Mouse (Mus musculus) MEL-GATA-1-ER (cell line): ENCODE results near the gene Pskh1.

Source experiments
- DNase-seq: peaks from one replicate; pipeline ENCODE4 v3.0.0-alpha.2; 2012; ENCODE audit warnings: low read depth; ENCODE audit errors: extremely low read depth

The Pskh1 gene

GRCm38 (mm10) chr8:105900180-105900940, at the start of gene Pskh1:
Pskh1 (plus strand) TSS chr8:105900441.
- peak; percentile 82 for DNase-seq

GRCm38 (mm10) chr8:105850611-105851010, 49.6 kb upstream of the Pskh1 start:
- no peak for DNase-seq

GRCm38 (mm10) chr8:105851651-105852143, 48.5 kb upstream of the Pskh1 start:
- peak; percentile 88 for DNase-seq

- no peak for DNase-seq
These were observed 48.0 kb upstream of the Pskh1 start for GRCm38 (mm10) chr8:105852146-105852729.

GRCm38 (mm10) chr8:105853178-105853577, 47.1 kb upstream of the Pskh1 start, which contains the start of gene Cenpt:
Cenpt (minus strand) TSS chr8:105853278.
- no peak for DNase-seq

GRCm38 (mm10) chr8:105854303-105854702, 45.9 kb upstream of the Pskh1 start:
- no peak for DNase-seq

GRCm38 (mm10) chr8:105854715-105855216, 45.5 kb upstream of the Pskh1 start, which contains the start of gene Thap11:
Thap11 (plus strand) TSS chr8:105855132.
- peak; percentile 86 for DNase-seq

GRCm38 (mm10) chr8:105855248-105856167, 44.7 kb upstream of the Pskh1 start:
- DNase-seq: no peak

GRCm38 (mm10) chr8:105856168-105856835, 43.9 kb upstream of the Pskh1 start:
- DNase-seq: no peak

- DNase-seq: peak; percentile 81
These were observed 41.7 kb upstream of the Pskh1 start for GRCm38 (mm10) chr8:105858495-105858894.

- DNase-seq: no peak
These were observed 40.9 kb upstream of the Pskh1 start for GRCm38 (mm10) chr8:105859314-105859713.

- DNase-seq: peak; percentile 98
These were observed 39.9 kb upstream of the Pskh1 start, which contains the start of gene Nutf2 for GRCm38 (mm10) chr8:105860143-105860981. Nutf2 (plus strand) TSS chr8:105860580.

GRCm38 (mm10) chr8:105861951-105862350, 38.3 kb upstream of the Pskh1 start:
- no peak for DNase-seq

GRCm38 (mm10) chr8:105866364-105867029, 33.7 kb upstream of the Pskh1 start:
- DNase-seq: no peak

- DNase-seq: no peak
These were observed 25.9 kb upstream of the Pskh1 start for GRCm38 (mm10) chr8:105874301-105874700.

GRCm38 (mm10) chr8:105880754-105881520, 19.3 kb upstream of the Pskh1 start, which contains the start of gene Edc4:
Edc4 (plus strand) TSS chr8:105880881.
- peak; percentile 70 for DNase-seq

GRCm38 (mm10) chr8:105889756-105890465, 10.3 kb upstream of the Pskh1 start:
- DNase-seq: no peak

- DNase-seq: no peak
These were observed 9.4 kb upstream of the Pskh1 start for GRCm38 (mm10) chr8:105890870-105891269.
